Mouse (Mus musculus): Measurements from ENCODE around the gene Tars.

Tars gene

GRCm38 (mm10) chr15:11399356-11400067 lies at the start of gene Tars:
Gene Tars (minus strand): TSS chr15:11399665.
- DNase-seq (ENCODE audit: low spot score in 2 of 2) = peak; percentile 98 to 100

- no peak for DNase-seq (ENCODE audit: low spot score in 2 of 2)
These were observed 37.9 kb upstream of the Tars start for GRCm38 (mm10) chr15:11437361-11437760.

- DNase-seq (ENCODE audit: low spot score in 2 of 2) = no peak
These were observed 37.3 kb upstream of the Tars start for GRCm38 (mm10) chr15:11436709-11437280.

GRCm38 (mm10) chr15:11426899-11427298 lies 27.4 kb upstream of the Tars start:
- DNase-seq (ENCODE audit: low spot score in 2 of 2) = no peak

GRCm38 (mm10) chr15:11413484-11413883 lies 14.0 kb upstream of the Tars start:
- DNase-seq (ENCODE audit: low spot score in 2 of 2) = no peak

- no peak for DNase-seq (ENCODE audit: low spot score in 2 of 2)
These were observed 13.1 kb upstream of the Tars start for GRCm38 (mm10) chr15:11412542-11412941.

- DNase-seq (ENCODE audit: low spot score in 2 of 2) = no peak
These were observed 12.4 kb upstream of the Tars start for GRCm38 (mm10) chr15:11411846-11412245.

GRCm38 (mm10) chr15:11408155-11408826 lies 8.8 kb upstream of the Tars start:
- peak; percentile 22 to 24 for DNase-seq (ENCODE audit: low spot score in 2 of 2)

GRCm38 (mm10) chr15:11407381-11407780 lies 7.9 kb upstream of the Tars start:
- DNase-seq (ENCODE audit: low spot score in 2 of 2) = peak; percentile 60 to 64

- no peak for DNase-seq (ENCODE audit: low spot score in 2 of 2)
These were observed 7.3 kb upstream of the Tars start for GRCm38 (mm10) chr15:11406769-11407168.

GRCm38 (mm10) chr15:11398676-11399350 lies 652 bp downstream of the Tars start:
- DNase-seq (ENCODE audit: low spot score in 2 of 2) = no peak

- no peak for DNase-seq (ENCODE audit: low spot score in 2 of 2)
These were observed 3.0 kb downstream of the Tars start for GRCm38 (mm10) chr15:11396421-11396820.

- no peak for DNase-seq (ENCODE audit: low spot score in 2 of 2)
These were observed 6.6 kb downstream of the Tars start for GRCm38 (mm10) chr15:11392903-11393302.

- DNase-seq (ENCODE audit: low spot score in 2 of 2) = no peak
These were observed 15.7 kb downstream of the Tars start for GRCm38 (mm10) chr15:11383796-11384195.

GRCm38 (mm10) chr15:11382585-11382984 lies 16.9 kb downstream of the Tars start:
- no peak for DNase-seq (ENCODE audit: low spot score in 2 of 2)

- DNase-seq (ENCODE audit: low spot score in 2 of 2) = no peak
These were observed 18.8 kb downstream of the Tars start for GRCm38 (mm10) chr15:11380616-11381015.

GRCm38 (mm10) chr15:11380087-11380530 lies 19.4 kb downstream of the Tars start:
- peak; percentile 10 to 33 for DNase-seq (ENCODE audit: low spot score in 2 of 2)

- no peak for DNase-seq (ENCODE audit: low spot score in 2 of 2)
These were observed 19.9 kb downstream of the Tars start for GRCm38 (mm10) chr15:11379431-11380086.

GRCm38 (mm10) chr15:11370477-11371085 lies 28.9 kb downstream of the Tars start:
- no peak for DNase-seq (ENCODE audit: low spot score in 2 of 2)

GRCm38 (mm10) chr15:11369572-11369971 lies 29.9 kb downstream of the Tars start:
- DNase-seq (ENCODE audit: low spot score in 2 of 2) = no peak

GRCm38 (mm10) chr15:11364795-11365194 lies 34.7 kb downstream of the Tars start:
- peak; percentile 74 to 75 for DNase-seq (ENCODE audit: low spot score in 2 of 2)

Measured in right cerebral cortex, adult 2 months (tissue).